Mouse (Mus musculus): ENCODE data around the gene Olfr823.
"Not testable (repeated sequence)": the region's sequence is repeated elsewhere in the genome, so short reads cannot be mapped to it uniquely, and the experiment has no call there.

The Olfr823 gene

DNA sequence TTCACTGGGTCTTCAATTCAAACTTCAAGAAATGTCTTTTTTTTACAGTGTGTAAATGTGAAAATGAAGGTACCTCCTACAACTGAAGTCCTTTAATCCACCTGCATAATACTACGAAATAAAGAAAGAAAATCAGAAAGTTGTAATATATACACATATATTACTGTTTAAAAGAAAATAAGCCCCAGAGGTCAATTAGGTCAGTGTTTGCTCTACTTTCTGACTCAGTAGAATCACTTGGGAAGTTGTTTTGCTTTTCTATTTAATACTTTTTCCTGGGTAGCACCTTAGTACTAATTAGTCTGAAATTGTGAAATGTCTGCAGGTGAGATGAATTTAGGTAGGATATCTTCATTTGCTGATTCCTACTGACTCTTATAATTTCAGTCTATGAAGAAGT, at the start of gene Olfr823:
Olfr823 (minus strand) TSS at position 101 of the 400 bp plus-strand sequence.
- DNase-seq = not testable (repeated sequence)

GRCm38 (mm10) chr10:130144121-130144520, 28.9 kb upstream of the Olfr823 start:
- no peak for DNase-seq

DNA sequence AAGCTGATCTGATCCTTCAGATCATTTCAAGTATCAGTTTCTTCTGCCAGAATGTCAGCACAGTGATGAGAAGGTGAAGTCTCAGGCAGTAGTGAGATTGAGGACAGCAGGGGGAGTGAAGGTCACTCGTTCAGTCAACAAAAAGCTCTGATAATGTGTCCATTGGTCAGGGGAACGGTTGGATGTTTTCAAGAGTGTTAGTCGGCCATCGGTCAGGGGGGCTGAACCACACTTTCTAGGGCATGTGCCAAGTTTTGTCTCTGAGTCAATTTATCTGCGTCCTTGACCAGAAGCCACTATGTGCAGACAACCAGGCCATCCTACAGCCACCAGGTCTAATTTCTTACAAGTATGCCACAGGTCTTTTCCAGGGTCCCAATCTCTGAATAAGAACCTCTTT, 27.3 kb upstream of the Olfr823 start:
- not testable (repeated sequence) for DNase-seq

DNA sequence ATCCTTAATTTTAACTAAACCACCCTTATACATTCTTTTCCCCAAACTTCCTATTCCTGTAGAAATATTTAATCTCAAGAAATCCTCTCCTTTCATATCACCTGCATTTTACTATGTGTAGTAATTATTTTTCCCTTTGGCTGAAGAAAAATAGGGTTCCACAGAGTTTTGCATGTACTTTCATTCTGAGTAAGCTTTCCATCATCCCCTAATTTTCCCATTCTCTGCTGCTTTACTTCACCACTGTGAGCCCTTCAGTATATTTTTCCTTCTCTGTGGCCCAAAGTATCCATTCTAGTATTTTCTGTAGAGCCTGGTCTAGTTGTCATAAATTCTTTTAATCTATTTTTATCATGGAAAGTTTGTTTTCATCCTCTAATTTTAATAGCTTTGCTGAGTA, 19.6 kb upstream of the Olfr823 start:
- no peak for DNase-seq

- DNase-seq = not testable (repeated sequence)
Observed at GRCm38 (mm10) chr10:130129900-130130299, 14.7 kb upstream of the Olfr823 start, which contains the start of gene Olfr824. Gene Olfr824 (minus strand): TSS chr10:130130000.

DNA sequence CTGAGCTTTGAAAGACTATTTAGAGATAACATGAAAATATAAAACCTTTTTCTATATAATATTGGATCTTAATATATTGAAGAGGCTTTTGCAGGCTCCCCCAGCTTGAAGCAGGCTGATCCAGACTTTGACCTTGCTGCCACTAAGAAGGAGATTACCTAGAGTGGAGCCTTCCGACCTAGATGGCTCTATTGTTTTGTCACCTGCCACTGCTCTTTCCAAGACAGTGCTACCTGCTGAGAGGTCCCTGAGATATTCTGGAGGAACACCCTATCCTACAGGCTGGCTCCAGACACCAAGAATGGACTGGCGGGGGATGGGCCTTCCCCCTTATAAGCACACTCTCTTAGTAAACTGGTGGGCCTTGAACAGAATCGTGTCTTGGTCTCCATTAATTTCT, 862 bp upstream of the Olfr823 start:
- DNase-seq = not testable (repeated sequence)

GRCm38 (mm10) chr10:130096104-130096503, 19.1 kb downstream of the Olfr823 start:
- DNase-seq = no peak

GRCm38 (mm10) chr10:130092838-130093440, 22.2 kb downstream of the Olfr823 start:
- DNase-seq = peak; percentile 15 to 54

- DNase-seq = no peak
Observed at GRCm38 (mm10) chr10:130070910-130071309, 44.3 kb downstream of the Olfr823 start, which contains the start of gene Olfr822. Gene Olfr822 (plus strand): TSS chr10:130071210.

Data from cerebellum, postnatal 25 days (tissue).